Mouse (Mus musculus): ENCODE measurements around the gene Mdh1b.

Gene Mdh1b

GRCm38 (mm10) chr1:63659591-63659990 lies 70.5 kb downstream of the Mdh1b start:
- in situ Hi-C loops (cut with MseI, MboI): loop anchor here in 1 of 2 experiments (25.0 kb wide), 1 partner anchor 1028 kb away; the partner anchor contains the start of gene Ccnyl1

GRCm38 (mm10) chr1:63658016-63658415 lies 72.1 kb downstream of the Mdh1b start:
- in situ Hi-C loops (cut with MseI, MboI): loop anchor here in 1 of 2 experiments (25.0 kb wide), 1 partner anchor 1029 kb away; the partner anchor contains the start of gene Ccnyl1

Data from mouse trophoblast stem cell (cell line).